Mouse (Mus musculus) ES-Bruce4 (cell line): ENCODE data around the gene Mprip.

ENCODE experiments used
- CTCF ChIP-seq: IDR thresholded peaks from one replicate; pipeline ENCODE4 v1.8.1; 2011; ENCODE audit warnings: low read depth, low read length
- EP300 ChIP-seq: IDR thresholded peaks from 2 replicates; pipeline ENCODE4 v1.6.1; 2011; ENCODE audit warnings: low read depth, low read length; ENCODE audit not compliant: insufficient read depth
- POLR2A ChIP-seq: IDR thresholded peaks from one replicate; pipeline ENCODE4 v1.8.1; 2011; ENCODE audit warnings: low read length; ENCODE audit not compliant: insufficient read depth

DNA sequence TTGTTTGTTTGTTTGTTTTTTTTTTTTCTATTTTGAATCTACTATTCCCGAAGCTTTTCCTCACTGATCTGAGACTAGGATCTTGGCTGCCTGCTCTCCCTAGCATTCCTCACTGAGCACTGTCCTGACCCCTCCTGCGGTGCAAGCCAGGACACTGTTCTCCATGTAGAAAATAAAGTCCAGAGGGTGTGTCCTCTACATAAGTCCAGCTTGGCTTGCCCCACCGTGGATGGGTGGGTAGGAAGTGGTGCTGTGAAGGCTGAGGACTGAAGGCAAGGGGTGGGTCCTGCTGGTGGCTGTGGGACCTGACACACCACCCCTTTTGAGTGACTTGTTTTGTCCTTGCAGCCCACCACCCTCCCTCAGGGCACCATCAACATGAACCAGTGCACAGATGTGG is 66.1 kb downstream of the Mprip start:
- no peak for TF ChIP-seq CTCF
- no peak for TF ChIP-seq POLR2A
- TF ChIP-seq EP300 = no peak
